Comparison of ENCODE assay signal across 10 mouse cellular contexts in the genomic region with DNA sequence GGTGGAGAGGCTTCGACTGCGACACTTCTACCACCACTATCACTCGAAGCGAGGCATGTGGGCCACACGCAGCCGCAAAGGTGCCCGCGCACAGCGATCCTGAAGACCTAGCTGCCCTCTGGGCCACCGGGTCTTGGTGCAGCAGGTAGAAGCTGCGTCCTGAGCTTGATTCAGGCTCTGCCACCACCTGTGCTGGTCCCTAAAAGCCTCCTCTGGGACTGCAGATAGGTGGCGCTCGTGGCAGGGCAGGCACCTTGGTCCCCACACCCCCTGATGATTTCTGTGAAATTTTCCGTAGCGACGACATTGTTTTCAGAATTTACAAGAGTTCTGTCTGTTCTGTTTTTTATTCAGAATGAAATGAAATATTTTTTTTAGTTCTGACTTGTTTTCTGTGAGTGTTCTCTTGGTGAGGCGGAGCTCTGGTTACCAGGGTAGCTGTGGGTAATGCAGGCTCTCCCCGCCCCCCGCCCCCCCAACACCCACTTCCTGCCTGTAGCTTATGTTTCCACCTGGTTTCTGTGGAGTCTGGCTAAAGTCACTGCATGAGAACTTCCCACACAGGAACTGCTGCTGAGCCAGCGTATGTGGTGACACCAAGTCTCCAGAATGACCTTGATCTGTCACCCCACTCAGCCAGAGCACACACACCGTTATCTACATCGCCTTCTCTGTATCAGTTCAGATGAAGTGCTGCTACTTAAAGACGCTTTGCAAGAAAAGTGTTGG. TPM values are rescaled to one million over a fixed set of nuclear protein-coding genes. Genes with fewer than 3 reads are reported as not detected.
DNase-seq lines count a peak whose midpoint lies in the region; ATAC-seq and TF ChIP-seq lines count a peak whose summit lies in the region.
"Had no signal": no experiment of that assay in that cellular context is flagged by ENCODE, and none has a peak within 500 bp of the region (broad histone marks: within the 10 kb centered on the region; RNA-seq: fewer than 3 reads in every experiment).

No protein-coding gene starts in this region.

- H3K4me3 ChIP-seq in heart, adult 2 months = no peak overlapping the region
- no peak overlapping the region for H3K4me3 ChIP-seq in limb, embryonic 15.5 days

- no peak overlapping the region for H3K27ac ChIP-seq in heart, adult 2 months
- 0 out of 2 replicates have a peak overlapping the region, but pooled peaks have one; percentile 5 for H3K27ac ChIP-seq in limb, embryonic 15.5 days

- no peak for DNase-seq in heart, adult 2 months
- no peak for DNase-seq in heart, adult 9 months (ENCODE audit: low spot score in 2 of 2)
- peak; percentile 94 for DNase-seq in 416B (ENCODE audit: low read depth)
- DNase-seq in brain, adult 2 months (ENCODE audit: low read depth, low spot score) = peak; percentile 65
- DNase-seq in spleen, adult 18-20 months = peak; percentile 47 to 66
- DNase-seq in c-Kit-positive CD71-positive TER-119-positive erythroid progenitor cells, embryonic 14.5 days (ENCODE audit: low spot score) = no peak
- DNase-seq in Muller cell, postnatal 12 days (ENCODE audit: inconsistent ontology term) = no peak

- peak; percentile 72 for TF ChIP-seq CTCF in heart, adult 2 months (IDR thresholded peaks at IDR 0.05)

- no peak for ATAC-seq in limb, embryonic 15.5 days (ENCODE audit: insufficient number of reproducible peaks, low FRiP score, low TSS enrichment, low read depth)

- intact Hi-C loops in heart, adult 2 months (cut with DNase I) = loop anchor here (5.0 kb wide), 1 partner anchor 105 kb away; no protein-coding TSS in a partner anchor

- no peak for TF ChIP-seq POLR2A in heart, adult 2 months (IDR thresholded peaks at IDR 0.05; ENCODE audit: insufficient read depth, low read depth, low read length)

- H3K4me2 ChIP-seq in limb, embryonic 15.5 days = 0 out of 2 replicates have a peak overlapping the region, but pooled peaks have one; percentile 12

- H3K4me1 ChIP-seq in heart, adult 2 months (ENCODE audit: control insufficient read depth, insufficient read depth, low read length) = no peaks in the 10 kb centered on the region; the same call in 1 of the 2 replicates
- H3K4me1 ChIP-seq in limb, embryonic 15.5 days = peaks cover 27% of the 10 kb centered on the region

- no peak for TF ChIP-seq EP300 in heart, adult 2 months (IDR thresholded peaks at IDR 0.05; ENCODE audit: insufficient read depth, low read depth, low read length)

- no peaks in the 10 kb centered on the region for H3K79me2 ChIP-seq in heart, adult 2 months (replicated peaks; ENCODE audit: control insufficient read depth, insufficient read depth, low read length)

- H3K27me3 ChIP-seq in heart, adult 2 months (ENCODE audit: control insufficient read depth, insufficient read depth, low read length) = peaks cover 3% of the 10 kb centered on the region; the same call in 1 of the 2 replicates
- H3K27me3 ChIP-seq in limb, embryonic 15.5 days = peaks cover 24% of the 10 kb centered on the region

- no peak overlapping the region for H3K9ac ChIP-seq in heart, adult 2 months (ENCODE audit: low read depth, low read length)
- H3K9ac ChIP-seq in limb, embryonic 15.5 days = no peak overlapping the region

- no peaks in the 10 kb centered on the region for H3K36me3 ChIP-seq in heart, adult 2 months (ENCODE audit: control insufficient read depth, insufficient read depth, low read length)
- peaks cover 13% of the 10 kb centered on the region; the same call in 1 of the 2 replicates for H3K36me3 ChIP-seq in limb, embryonic 15.5 days

- WGBS in heart, adult 2 months = 16% methylated on average over 23 of the region's 23 CpGs
- WGBS in limb, embryonic 15.5 days = 27% methylated on average over 23 of the region's 23 CpGs

- H3K9me3 ChIP-seq in limb, embryonic 15.5 days = no peaks in the 10 kb centered on the region

RNA-seq across cellular contexts. Expression of gene Pkp3, which starts 5.8 kb away (rescaled TPM):
- under 1 TPM; 0.20 to 0.21 TPM for total RNA-seq in heart, adult 2 months (2021)
- polyA plus RNA-seq in heart, adult 2 months (2012; rRNA removed) = 0.35 and 1.6 TPM in 2 replicates
- polyA plus RNA-seq in limb, embryonic 15.5 days (2015; fragmentation: Nextera tagmentation; extraction: Ambion mirVana) = 150 and 151 TPM in 2 replicates
- total RNA-seq: layer of hippocampus, postnatal 25 days had no signal

RNA-seq across cellular contexts. Expression of gene B4galnt4, which starts 11.3 kb away (rescaled TPM):
- total RNA-seq in heart, adult 2 months (2021) = under 1 TPM in 1 of 2 experiments, not detected in 1; 0.07 TPM
- polyA plus RNA-seq in heart, adult 2 months (2012; rRNA removed) = 0.04 and 0.06 TPM in 2 replicates
- polyA plus RNA-seq in limb, embryonic 15.5 days (2015; fragmentation: Nextera tagmentation; extraction: Ambion mirVana) = 9.9 and 12.1 TPM in 2 replicates

RNA-seq across cellular contexts. Expression of gene Sigirr, which starts 28.2 kb away (rescaled TPM):
- total RNA-seq in heart, adult 2 months (2021) = 1 to 10 TPM; 4.5 to 7.0 TPM
- polyA plus RNA-seq in heart, adult 2 months (2012; rRNA removed) = 9.4 and 10.2 TPM in 2 replicates
- polyA plus RNA-seq in limb, embryonic 15.5 days (2015; fragmentation: Nextera tagmentation; extraction: Ambion mirVana) = 3.3 and 3.8 TPM in 2 replicates

RNA-seq across cellular contexts. Expression of gene Gm17387, which starts 43.2 kb away (rescaled TPM):
- not detected for total RNA-seq in heart, adult 2 months (2021)
- polyA plus RNA-seq in heart, adult 2 months (2012; rRNA removed) = not detected in 2 replicates
- polyA plus RNA-seq in limb, embryonic 15.5 days (2015; fragmentation: Nextera tagmentation; extraction: Ambion mirVana) = not detected in 2 replicates
- total RNA-seq: layer of hippocampus, postnatal 25 days had no signal
- polyA plus RNA-seq: stomach, embryonic 14.5 days had no signal

RNA-seq across cellular contexts. Expression of gene Ano9, which starts 45.4 kb away (rescaled TPM):
- total RNA-seq in heart, adult 2 months (2021) = under 1 TPM in 1 of 2 experiments, not detected in 1; 0.39 TPM
- polyA plus RNA-seq in heart, adult 2 months (2012; rRNA removed) = 0.09 and 0.53 TPM in 2 replicates
- 23.4 and 24.1 TPM in 2 replicates for polyA plus RNA-seq in limb, embryonic 15.5 days (2015; fragmentation: Nextera tagmentation; extraction: Ambion mirVana)
- total RNA-seq: layer of hippocampus, postnatal 25 days had no signal

Comparison
In these comparisons a context has a peak if more than half of its experiments do, and no peak if none do; other contexts are left out.
1. DNase-seq: peak in 416B (single experiment), brain, adult 2 months (single experiment) and spleen, adult 18-20 months (2 of 2); none in heart, adult 2 months (0 of 2), heart, adult 9 months (0 of 2), c-Kit-positive CD71-positive TER-119-positive erythroid progenitor cells, embryonic 14.5 days (single experiment) and Muller cell, postnatal 12 days (single experiment).
2. RNA of gene Pkp3, which starts 5.8 kb away (polyA plus RNA-seq): 150 to 151 TPM in limb, embryonic 15.5 days; 0.35 to 1.6 TPM in heart, adult 2 months; every median in the first group is over 10 times any median in the second.
3. RNA of gene B4galnt4, which starts 11.3 kb away (polyA plus RNA-seq): 9.9 to 12.1 TPM in limb, embryonic 15.5 days; 0.04 to 0.06 TPM in heart, adult 2 months; every median in the first group is over 10 times any median in the second.